Mouse (Mus musculus): Measurements from ENCODE around the gene Hist1h3i.

- no peak for TF ChIP-seq EP300 (IDR thresholded peaks at IDR 0.05; ENCODE audit: insufficient read depth, low read depth, low read length)
- no peak for TF ChIP-seq CTCF (IDR thresholded peaks at IDR 0.05)
These were observed 4.8 kb upstream of the Hist1h3i start for GRCm38 (mm10) chr13:21787760-21788593.

Measured in heart, adult 2 months (tissue).